Mouse (Mus musculus) G1E (cell line): ENCODE measurements around the gene Traf3.

Source experiments
- CTCF ChIP-seq: IDR thresholded peaks from 2 replicates; pipeline ENCODE4 v1.5.1; 2012; ENCODE audit warnings: low read depth, low read length, inconsistent platforms, mixed read lengths
- TAL1 ChIP-seq: conservative IDR thresholded peaks from 2 replicates; pipeline ENCODE4 v1.6.1; 2012; ENCODE audit warnings: low read depth, low read length, inconsistent platforms, mixed read lengths

DNA sequence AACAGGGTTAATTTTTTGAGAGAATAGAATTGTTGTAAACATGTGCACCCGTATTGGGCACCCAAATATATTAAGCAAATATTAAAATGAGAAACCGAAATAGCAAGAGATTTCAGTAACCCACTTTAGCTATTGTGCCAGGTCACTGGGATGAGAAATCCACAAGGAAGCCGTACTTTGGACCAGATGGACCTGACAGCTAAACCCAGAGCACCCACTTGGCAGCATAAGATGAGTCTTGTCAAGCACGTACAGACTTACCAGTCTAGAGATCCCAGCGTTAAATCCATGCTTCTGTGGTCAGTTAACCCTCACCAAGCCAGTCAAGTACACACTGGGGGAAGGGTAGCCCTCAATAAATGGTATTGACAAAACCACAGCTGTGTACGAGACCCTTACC, 40.5 kb upstream of the Traf3 start:
- TF ChIP-seq CTCF (no peak), TAL1 (no peak)
